In the genomic region with DNA sequence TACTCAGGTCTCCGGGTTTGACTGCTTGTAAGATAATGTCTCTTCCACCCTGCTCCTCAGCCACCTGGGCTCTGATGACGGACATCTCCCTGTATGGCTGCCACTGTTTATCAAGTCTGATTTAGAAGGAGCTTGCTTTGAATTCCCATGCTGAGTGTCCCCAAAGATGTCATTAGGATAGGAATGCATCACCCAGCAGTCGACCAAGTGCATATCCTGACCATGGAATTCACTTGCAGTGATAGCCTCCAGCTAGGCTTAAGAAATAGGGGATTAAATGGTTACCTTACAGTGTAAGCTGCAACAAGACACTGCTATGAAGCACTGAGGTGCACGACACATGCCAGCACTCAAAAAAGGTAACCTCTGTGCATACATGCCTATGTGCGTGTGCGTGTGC, we compare ENCODE assay signal across 27 mouse cellular contexts.
A peak's percentile ranks its signal among the peaks of the same experiment; 100 is the strongest.
DNase-seq lines count a peak whose midpoint lies in the region; ATAC-seq and TF ChIP-seq lines count a peak whose summit lies in the region.
"Had no signal": no experiment of that assay in that cellular context is flagged by ENCODE, and none has a peak within 500 bp of the region (broad histone marks: within the 10 kb centered on the region; RNA-seq: fewer than 3 reads in every experiment).

No protein-coding gene starts in this region.

- H3K27me3 ChIP-seq in embryonic facial prominence, embryonic 11.5 days (ENCODE audit: control insufficient read depth, insufficient read depth, low read length), result no peaks in the 10 kb centered on the region
- H3K27me3 ChIP-seq in embryonic facial prominence, embryonic 10.5 days (replicated peaks; ENCODE audit: low read depth, poor library complexity, severe bottlenecking), result no peaks in the 10 kb centered on the region
- H3K27me3 ChIP-seq in midbrain, embryonic 14.5 days (ENCODE audit: control insufficient read depth, insufficient read depth, low read length), result no peaks in the 10 kb centered on the region
- H3K27me3 ChIP-seq in midbrain, postnatal 0 days (ENCODE audit: insufficient read depth, low read length), result no peaks in the 10 kb centered on the region
- H3K27me3 ChIP-seq in intestine, embryonic 16.5 days (replicated peaks; ENCODE audit: control insufficient read depth, insufficient read depth, low read length), result no peaks in the 10 kb centered on the region
- H3K27me3 ChIP-seq: embryonic facial prominence, embryonic 13.5 days; forebrain, embryonic 13.5 days; heart, embryonic 12.5 days; heart, embryonic 15.5 days had no signal

- H3K36me3 ChIP-seq in embryonic facial prominence, embryonic 11.5 days (replicated peaks; ENCODE audit: control insufficient read depth, insufficient read depth, low read depth, low read length), result no peaks in the 10 kb centered on the region
- H3K36me3 ChIP-seq in embryonic facial prominence, embryonic 10.5 days (replicated peaks), result peaks cover 16% of the 10 kb centered on the region; the same call in 1 of the 2 replicates
- no peaks in the 10 kb centered on the region for H3K36me3 ChIP-seq in midbrain, embryonic 14.5 days (ENCODE audit: control insufficient read depth, insufficient read depth, low read length)
- H3K36me3 ChIP-seq in midbrain, postnatal 0 days (ENCODE audit: insufficient read depth, low read length), result no peaks in the 10 kb centered on the region
- no peaks in the 10 kb centered on the region for H3K36me3 ChIP-seq in intestine, embryonic 16.5 days (ENCODE audit: control insufficient read depth, insufficient read depth, low read length)
- H3K36me3 ChIP-seq: embryonic facial prominence, embryonic 13.5 days; heart, embryonic 12.5 days; heart, embryonic 15.5 days had no signal

- intact Hi-C loops in left cerebral cortex, postnatal 25 days (cut with DNase I), result no loop called here

- no peak overlapping the region for H3K4me2 ChIP-seq in embryonic facial prominence, embryonic 11.5 days (ENCODE audit: low read depth, low read length)
- H3K4me2 ChIP-seq in midbrain, embryonic 14.5 days (ENCODE audit: low read length), result no peak overlapping the region
- no peak overlapping the region for H3K4me2 ChIP-seq in midbrain, postnatal 0 days (ENCODE audit: low read depth, low read length, poor library complexity, severe bottlenecking)
- no peak overlapping the region for H3K4me2 ChIP-seq in intestine, embryonic 16.5 days (ENCODE audit: low read depth, low read length)
- H3K4me2 ChIP-seq: embryonic facial prominence, embryonic 13.5 days; forebrain, embryonic 13.5 days; heart, embryonic 12.5 days; heart, embryonic 15.5 days; hindbrain, embryonic 14.5 days had no signal

- no peak for TF ChIP-seq CTCF in midbrain, postnatal 0 days (IDR thresholded peaks at IDR 0.05)

- no peak overlapping the region for H3K27ac ChIP-seq in embryonic facial prominence, embryonic 11.5 days (replicated peaks; ENCODE audit: low read depth, low read length)
- no peak overlapping the region for H3K27ac ChIP-seq in embryonic facial prominence, embryonic 10.5 days (replicated peaks)
- H3K27ac ChIP-seq in midbrain, embryonic 14.5 days (replicated peaks; ENCODE audit: low read depth, low read length), result no peak overlapping the region
- no peak overlapping the region for H3K27ac ChIP-seq in midbrain, postnatal 0 days (ENCODE audit: low read depth, low read length)
- no peak overlapping the region for H3K27ac ChIP-seq in intestine, embryonic 16.5 days (ENCODE audit: low read length)
- H3K27ac ChIP-seq: embryonic facial prominence, embryonic 13.5 days; forebrain, embryonic 10.5 days; forebrain, embryonic 13.5 days; gastrocnemius, adult 2 months; heart, embryonic 15.5 days; hindbrain, embryonic 14.5 days had no signal

- ATAC-seq in embryonic facial prominence, embryonic 11.5 days (replicated peaks; ENCODE audit: insufficient number of reproducible peaks, low FRiP score, low TSS enrichment, low read depth), result 0 out of 2 replicates have a peak, but pooled peaks have one; percentile 14
- no peak for ATAC-seq in midbrain, embryonic 14.5 days (ENCODE audit: low FRiP score, low TSS enrichment)
- no peak for ATAC-seq in midbrain, postnatal 0 days (ENCODE audit: low FRiP score)
- no peak for ATAC-seq in intestine, embryonic 16.5 days
- ATAC-seq: activated CD4-positive, CD25-positive, alpha-beta regulatory T cell, adult 4 months; forebrain, embryonic 13.5 days; forebrain, embryonic 16.5 days had no signal

- no peak overlapping the region for H3K4me3 ChIP-seq in embryonic facial prominence, embryonic 11.5 days (ENCODE audit: low read depth, low read length)
- no peak overlapping the region for H3K4me3 ChIP-seq in embryonic facial prominence, embryonic 10.5 days
- no peak overlapping the region for H3K4me3 ChIP-seq in midbrain, embryonic 14.5 days (replicated peaks; ENCODE audit: low read depth, low read length)
- H3K4me3 ChIP-seq in midbrain, postnatal 0 days (ENCODE audit: low read depth, low read length), result no peak overlapping the region
- no peak overlapping the region for H3K4me3 ChIP-seq in intestine, embryonic 16.5 days (ENCODE audit: low read length)
- H3K4me3 ChIP-seq: embryonic facial prominence, embryonic 13.5 days; forebrain, embryonic 10.5 days; forebrain, embryonic 13.5 days; gastrocnemius, adult 2 months; heart, embryonic 12.5 days; heart, embryonic 15.5 days had no signal

- WGBS in embryonic facial prominence, embryonic 11.5 days, result 75% methylated on average over 6 of the region's 6 CpGs
- WGBS in embryonic facial prominence, embryonic 10.5 days, result 85% methylated on average over 6 of the region's 6 CpGs
- 77% methylated on average over 6 of the region's 6 CpGs for WGBS in midbrain, embryonic 14.5 days
- 76% methylated on average over 6 of the region's 6 CpGs for WGBS in midbrain, postnatal 0 days
- WGBS in intestine, embryonic 16.5 days, result 93% methylated on average over 6 of the region's 6 CpGs

- H3K9me3 ChIP-seq in embryonic facial prominence, embryonic 11.5 days (replicated peaks; ENCODE audit: control insufficient read depth, low read length), result no peaks in the 10 kb centered on the region; the same call in 1 of the 2 replicates
- H3K9me3 ChIP-seq in embryonic facial prominence, embryonic 10.5 days, result peaks cover 7% of the 10 kb centered on the region; the same call in 1 of the 2 replicates
- H3K9me3 ChIP-seq in midbrain, embryonic 14.5 days (ENCODE audit: control insufficient read depth, low read length), result no peaks in the 10 kb centered on the region
- no peaks in the 10 kb centered on the region for H3K9me3 ChIP-seq in midbrain, postnatal 0 days (ENCODE audit: low read length)
- H3K9me3 ChIP-seq in intestine, embryonic 16.5 days (ENCODE audit: control insufficient read depth, low read length), result peaks cover 6% of the 10 kb centered on the region
- H3K9me3 ChIP-seq: heart, embryonic 12.5 days; heart, embryonic 15.5 days had no signal

- no peaks in the 10 kb centered on the region for H3K4me1 ChIP-seq in embryonic facial prominence, embryonic 11.5 days (ENCODE audit: control insufficient read depth, insufficient read depth, low read length)
- peaks cover 10% of the 10 kb centered on the region for H3K4me1 ChIP-seq in embryonic facial prominence, embryonic 10.5 days
- no peaks in the 10 kb centered on the region for H3K4me1 ChIP-seq in midbrain, embryonic 14.5 days (ENCODE audit: control insufficient read depth, insufficient read depth, low read length)
- peaks cover 1% of the 10 kb centered on the region; the same call in 1 of the 2 replicates for H3K4me1 ChIP-seq in midbrain, postnatal 0 days (ENCODE audit: insufficient read depth, low read length)
- H3K4me1 ChIP-seq in intestine, embryonic 16.5 days (ENCODE audit: control insufficient read depth, insufficient read depth, low read length), result 0 out of 2 replicates have a peak, but pooled peaks cover 3% of the 10 kb centered on the region
- H3K4me1 ChIP-seq: embryonic facial prominence, embryonic 13.5 days; heart, embryonic 12.5 days; heart, embryonic 15.5 days had no signal

- H3K9ac ChIP-seq in embryonic facial prominence, embryonic 11.5 days (replicated peaks; ENCODE audit: low read length), result no peak overlapping the region
- no peak overlapping the region for H3K9ac ChIP-seq in midbrain, embryonic 14.5 days (replicated peaks; ENCODE audit: low read length)
- H3K9ac ChIP-seq in midbrain, postnatal 0 days (replicated peaks; ENCODE audit: low read length, poor library complexity, severe bottlenecking), result no peak overlapping the region
- no peak overlapping the region for H3K9ac ChIP-seq in intestine, embryonic 16.5 days (ENCODE audit: low read depth, low read length)
- H3K9ac ChIP-seq: embryonic facial prominence, embryonic 13.5 days; forebrain, embryonic 13.5 days; heart, embryonic 12.5 days; heart, embryonic 15.5 days; hindbrain, embryonic 14.5 days had no signal

- no peak for DNase-seq in embryonic facial prominence, embryonic 11.5 days (ENCODE audit: low spot score)
- DNase-seq in embryonic facial prominence, embryonic 10.5 days (ENCODE audit: low spot score), result no peak
- peak; percentile 18 for DNase-seq in midbrain, embryonic 14.5 days
- DNase-seq in midbrain, postnatal 0 days (ENCODE audit: low spot score), result no peak
- DNase-seq in ZHBTc4 (ENCODE audit: low read depth, low spot score), result peak; percentile 17
- DNase-seq in left cerebral cortex, postnatal 25 days (ENCODE audit: low spot score in 2 of 2), result no peak
- DNase-seq: adrenal gland, adult 8-10 months; adrenal gland, postnatal 25 days; cerebellum, adult 11-12 months; cerebellum, adult 8-10 months; cerebellum, postnatal 10 days; cerebellum, postnatal 36 days; embryo, embryonic 11 days; gastrocnemius, adult 2 months; gastrocnemius, postnatal 14 days; heart, adult 18-20 months; heart, postnatal 10 days; heart, postnatal 4 days had no signal

Comparison
In these comparisons a context has a peak if more than half of its experiments do, and no peak if none do; other contexts are left out.
1. DNase-seq: peak in midbrain, embryonic 14.5 days (single experiment) and ZHBTc4 (single experiment); none in embryonic facial prominence, embryonic 11.5 days (single experiment), embryonic facial prominence, embryonic 10.5 days (single experiment), midbrain, postnatal 0 days (single experiment) and left cerebral cortex, postnatal 25 days (0 of 2).